Mouse (Mus musculus) heart, embryonic 14.5 days (tissue): ENCODE measurements around the gene Slc5a5. TPM values are rescaled to one million over a fixed set of nuclear protein-coding genes. Genes with fewer than 3 reads are reported as not detected.

Source experiments
- ATAC-seq: fragments of 200-750 bp; cut with Nextera tagmentation; 2 replicates; pipeline ENCODE4 v1.8.0; 2017; ENCODE audit warnings: low read depth, moderate TSS enrichment; ENCODE audit not compliant: insufficient number of reproducible peaks, insufficient read depth, low FRiP score
- H3K27ac ChIP-seq, 2 experiments: fragments of 200-500 bp in 1 of 2; fragments of 300-500 bp in 1 of 2; sonication (generic) in 1 of 2; replicated peaks in 1 of 2; 2 replicates each; pipeline ENCODE4 v1.5.1; 2012 to 2014; ENCODE audit warnings: low read depth in 2 of 2, low read length in 2 of 2, control low read depth in 1 of 2, mild to moderate bottlenecking in 1 of 2, mixed read lengths in 1 of 2; ENCODE audit not compliant: control insufficient read depth in 1 of 2, insufficient read depth in 1 of 2
- H3K27me3 ChIP-seq: fragments of 300-500 bp; sonication (generic); 2 replicates; pipeline ENCODE4 v1.6.1; 2014; ENCODE audit warnings: mild to moderate bottlenecking, low read length, control low read depth; ENCODE audit not compliant: control insufficient read depth, insufficient read depth
- H3K36me3 ChIP-seq: fragments of 300-500 bp; sonication (generic); 2 replicates; pipeline ENCODE4 v1.6.1; 2014; ENCODE audit warnings: mild to moderate bottlenecking, control low read depth, low read length, mixed read lengths; ENCODE audit not compliant: control insufficient read depth, insufficient read depth
- H3K4me1 ChIP-seq, 2 experiments: fragments of 200-500 bp in 1 of 2; fragments of 300-500 bp in 1 of 2; sonication (generic) in 1 of 2; 2 replicates each; pipeline ENCODE4 v1.6.1; 2012 to 2014; ENCODE audit warnings: low read length in 2 of 2, control low read depth in 1 of 2, mixed read lengths in 1 of 2; ENCODE audit not compliant: control insufficient read depth in 2 of 2, insufficient read depth in 2 of 2
- H3K4me2 ChIP-seq: fragments of 300-500 bp; sonication (generic); 2 replicates; pipeline ENCODE4 v1.6.1; 2014; ENCODE audit warnings: mild to moderate bottlenecking, low read length
- H3K4me3 ChIP-seq, 2 experiments: fragments of 200-500 bp in 1 of 2; fragments of 300-500 bp in 1 of 2; sonication (generic) in 1 of 2; 2 replicates each; pipeline ENCODE4 v1.5.1; 2012 to 2014; ENCODE audit warnings: low read length in 2 of 2, mild to moderate bottlenecking in 2 of 2, control low read depth in 1 of 2, low read depth in 1 of 2, moderate library complexity in 1 of 2; ENCODE audit not compliant: control insufficient read depth in 1 of 2, insufficient read depth in 1 of 2
- H3K9ac ChIP-seq: fragments of 300-500 bp; sonication (generic); 2 replicates; pipeline ENCODE4 v1.6.1; 2014; ENCODE audit warnings: mild to moderate bottlenecking, low read length
- H3K9me3 ChIP-seq: fragments of 300-500 bp; sonication (generic); 2 replicates; pipeline ENCODE4 v1.6.1; 2016; ENCODE audit warnings: low read length, control low read depth; ENCODE audit not compliant: control insufficient read depth
- WGBS: fragments of 180-500 bp; shearing (Covaris S2); extraction: QIAGEN DNeasy Blood & Tissue Kit; methylation state at CpG from one replicate; pipeline ENCODE4 v1.1.7; 2014; 5-methylcytosine and 5-hydroxymethylcytosine counted together
- polyA plus RNA-seq: library from polyadenylated mRNA; unstranded; fragments of >200 nt; fragmentation: Nextera tagmentation; extraction: Ambion mirVana; gene quantifications from 2 replicates; pipeline ENCODE4 v1.2.1, GENCODE M21; 2014

Gene Slc5a5
- polyA plus RNA-seq, 1 experiment from 2014 or later, result not detected

GRCm38 (mm10) chr8:70912955-70913354 is 20.4 kb upstream of the Slc5a5 start:
- 86% methylated on average over 30 of the region's 30 CpGs for WGBS
- Histone ChIP-seq H3K9me3 (no peaks in the 10 kb centered on the region), H3K4me3 (no peak overlapping the region), H3K9ac (no peak overlapping the region), H3K27me3 (no peaks in the 10 kb centered on the region), H3K27ac (no peak overlapping the region), H3K4me2 (no peak overlapping the region), H3K36me3 (peaks cover 75% of the 10 kb centered on the region), H3K4me1 (peaks cover 0 to 1% of the 10 kb centered on the region in 2 experiments; a peak in 1 of 4 replicates)
- ATAC-seq, result no peak

GRCm38 (mm10) chr8:70911596-70911995 is 19.0 kb upstream of the Slc5a5 start:
- Histone ChIP-seq H3K9me3 (no peaks in the 10 kb centered on the region), H3K36me3 (peaks cover 62% of the 10 kb centered on the region), H3K4me1 (peaks cover 8 to 14% of the 10 kb centered on the region in 2 experiments), H3K4me3 (no peak overlapping the region), H3K9ac (no peak overlapping the region), H3K27ac (no peak overlapping the region), H3K4me2 (no peak overlapping the region), H3K27me3 (no peaks in the 10 kb centered on the region)
- WGBS, result 76% methylated on average over 5 of the region's 5 CpGs
- ATAC-seq, result no peak

GRCm38 (mm10) chr8:70907518-70907917 is 15.0 kb upstream of the Slc5a5 start:
- no peak overlapping the region for H3K4me3 ChIP-seq
- H3K4me2 ChIP-seq, result peak overlapping the region; percentile 81; the same call in 1 of the 2 replicates
- H3K36me3 ChIP-seq, result peaks cover 21% of the 10 kb centered on the region
- no peaks in the 10 kb centered on the region for H3K9me3 ChIP-seq
- no peak for ATAC-seq
- peak overlapping the region; percentile 94; the same call in 1 of the 2 replicates for H3K9ac ChIP-seq
- H3K4me1 ChIP-seq, result peaks cover 8 to 21% of the 10 kb centered on the region in 2 experiments
- H3K27ac ChIP-seq, result no peak overlapping the region
- H3K27me3 ChIP-seq, result 0 out of 2 replicates have a peak, but pooled peaks cover under 1% of the 10 kb centered on the region
- WGBS, result 65% methylated on average over 2 of the region's 2 CpGs

GRCm38 (mm10) chr8:70905831-70906736 is 13.5 kb upstream of the Slc5a5 start, which contains the start of gene Map1s:
Map1s (plus strand) TSS chr8:70905932.
- peak within 1 kb of the TSS; percentile 44 to 92 for H3K27ac ChIP-seq
- under 1% methylated on average over 78 of the region's 86 CpGs for WGBS
- H3K27me3 ChIP-seq, result 0 out of 2 replicates have a peak, but pooled peaks cover 3% of the 10 kb centered on the region
- H3K4me1 ChIP-seq, result peaks cover 8 to 21% of the 10 kb centered on the region in 2 experiments
- H3K36me3 ChIP-seq, result peaks cover 6% of the 10 kb centered on the region
- peak within 1 kb of the TSS; percentile 94 for H3K9ac ChIP-seq
- peak within 1 kb of the TSS; percentile 81 for H3K4me2 ChIP-seq
- no peaks in the 10 kb centered on the region for H3K9me3 ChIP-seq
- ATAC-seq, result peak; percentile 87
- H3K4me3 ChIP-seq, result peak within 1 kb of the TSS; percentile 74 to 86

GRCm38 (mm10) chr8:70905463-70905830 is 12.9 kb upstream of the Slc5a5 start:
- H3K36me3 ChIP-seq, result 0 out of 2 replicates have a peak, but pooled peaks cover under 1% of the 10 kb centered on the region
- H3K4me2 ChIP-seq, result peak overlapping the region; percentile 81
- H3K9ac ChIP-seq, result peak overlapping the region; percentile 94
- 12% methylated on average over 8 of the region's 8 CpGs for WGBS
- H3K9me3 ChIP-seq, result no peaks in the 10 kb centered on the region
- H3K4me1 ChIP-seq, result peaks cover 8 to 21% of the 10 kb centered on the region in 2 experiments
- H3K27ac ChIP-seq, result peak overlapping the region in 1 of 2 experiments; percentile 92; a peak in 2 of 4 replicates
- ATAC-seq, result no peak
- 0 out of 2 replicates have a peak, but pooled peaks cover 3% of the 10 kb centered on the region for H3K27me3 ChIP-seq
- peak overlapping the region; percentile 74 to 86 for H3K4me3 ChIP-seq

GRCm38 (mm10) chr8:70904532-70904931 is 12.0 kb upstream of the Slc5a5 start:
- Histone ChIP-seq H3K27ac (no peak overlapping the region), H3K4me1 (peaks cover 8 to 21% of the 10 kb centered on the region in 2 experiments), H3K9me3 (no peaks in the 10 kb centered on the region), H3K27me3 (0 out of 2 replicates have a peak, but pooled peaks cover 3% of the 10 kb centered on the region), H3K4me3 (no peak overlapping the region), H3K4me2 (no peak overlapping the region), H3K36me3 (no peaks in the 10 kb centered on the region), H3K9ac (no peak overlapping the region)
- no peak for ATAC-seq
- 32% methylated on average over 4 of the region's 4 CpGs for WGBS

GRCm38 (mm10) chr8:70903582-70903981 is 11.0 kb upstream of the Slc5a5 start:
- H3K9me3 ChIP-seq, result no peaks in the 10 kb centered on the region
- no peaks in the 10 kb centered on the region for H3K36me3 ChIP-seq
- 0 out of 2 replicates have a peak, but pooled peaks cover 3% of the 10 kb centered on the region for H3K27me3 ChIP-seq
- no peak for ATAC-seq
- H3K27ac ChIP-seq, result no peak overlapping the region
- no peak overlapping the region for H3K9ac ChIP-seq
- no peak overlapping the region for H3K4me2 ChIP-seq
- H3K4me3 ChIP-seq, result no peak overlapping the region
- peaks cover 8 to 21% of the 10 kb centered on the region in 2 experiments for H3K4me1 ChIP-seq
